Mouse (Mus musculus): ENCODE data around the gene Pex5l. TPM values are rescaled to one million over a fixed set of nuclear protein-coding genes. Genes with fewer than 3 reads are reported as not detected.

Pex5l gene
- polyA plus RNA-seq, 1 experiment from 2014 or later, result 0.41 TPM

GRCm38 (mm10) chr3:32985141-32985540, 157.9 kb downstream of the Pex5l start:
- no peak for ATAC-seq (ENCODE audit: insufficient read depth, low FRiP score)
- no peaks in the 10 kb centered on the region for H3K9me3 ChIP-seq (replicated peaks; ENCODE audit: control insufficient read depth, low read length)
- no peak overlapping the region for H3K9ac ChIP-seq (ENCODE audit: low read length)
- H3K4me2 ChIP-seq (ENCODE audit: low read depth, low read length), result no peak overlapping the region
- H3K4me1 ChIP-seq (ENCODE audit: control insufficient read depth, insufficient read depth, low read length), result no peaks in the 10 kb centered on the region
- no peaks in the 10 kb centered on the region for H3K36me3 ChIP-seq (ENCODE audit: control insufficient read depth, insufficient read depth, low read length)
- H3K27me3 ChIP-seq (ENCODE audit: control insufficient read depth, insufficient read depth, low read length), result no peaks in the 10 kb centered on the region
- no peak overlapping the region for H3K27ac ChIP-seq (ENCODE audit: low read length)
- WGBS, result 50% methylated on average over 3 of the region's 3 CpGs
- H3K4me3 ChIP-seq (replicated peaks; ENCODE audit: low read length), result no peak overlapping the region

DNA sequence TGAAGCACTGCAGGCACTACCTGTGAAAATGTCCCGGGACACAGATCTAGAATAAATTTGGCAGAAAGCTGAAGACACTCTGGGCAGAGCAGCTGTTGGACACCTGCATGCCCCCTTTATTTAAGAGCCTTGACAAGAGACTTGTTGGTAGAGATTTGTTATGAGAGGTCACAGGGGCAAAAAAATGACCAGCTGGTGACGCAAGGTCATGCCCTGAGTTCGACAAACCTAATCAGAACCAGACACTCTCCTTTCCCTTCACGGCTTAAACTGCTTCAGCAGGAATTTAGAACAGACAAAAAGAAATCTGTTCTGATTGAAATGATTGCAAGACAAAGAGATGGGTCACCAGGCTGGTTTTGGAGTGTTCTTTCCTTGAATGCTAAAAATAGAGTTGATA, 163.1 kb downstream of the Pex5l start:
- H3K4me2 ChIP-seq (ENCODE audit: low read depth, low read length), result no peak overlapping the region
- no peaks in the 10 kb centered on the region for H3K36me3 ChIP-seq (ENCODE audit: control insufficient read depth, insufficient read depth, low read length)
- no peaks in the 10 kb centered on the region for H3K27me3 ChIP-seq (ENCODE audit: control insufficient read depth, insufficient read depth, low read length)
- 57% methylated on average over 4 of the region's 4 CpGs for WGBS
- H3K9me3 ChIP-seq (replicated peaks; ENCODE audit: control insufficient read depth, low read length), result no peaks in the 10 kb centered on the region
- H3K9ac ChIP-seq (ENCODE audit: low read length), result no peak overlapping the region
- ATAC-seq (ENCODE audit: insufficient read depth, low FRiP score), result no peak
- H3K4me3 ChIP-seq (replicated peaks; ENCODE audit: low read length), result no peak overlapping the region
- no peaks in the 10 kb centered on the region for H3K4me1 ChIP-seq (ENCODE audit: control insufficient read depth, insufficient read depth, low read length)
- no peak overlapping the region for H3K27ac ChIP-seq (ENCODE audit: low read length)

GRCm38 (mm10) chr3:32979238-32979637, 163.8 kb downstream of the Pex5l start:
- no peak for ATAC-seq (ENCODE audit: insufficient read depth, low FRiP score)
- Histone ChIP-seq H3K27me3 (ENCODE audit: control insufficient read depth, insufficient read depth, low read length) (no peaks in the 10 kb centered on the region), H3K9me3 (replicated peaks; ENCODE audit: control insufficient read depth, low read length) (no peaks in the 10 kb centered on the region), H3K27ac (ENCODE audit: low read length) (no peak overlapping the region), H3K9ac (ENCODE audit: low read length) (no peak overlapping the region), H3K4me1 (ENCODE audit: control insufficient read depth, insufficient read depth, low read length) (no peaks in the 10 kb centered on the region), H3K36me3 (ENCODE audit: control insufficient read depth, insufficient read depth, low read length) (no peaks in the 10 kb centered on the region), H3K4me2 (ENCODE audit: low read depth, low read length) (no peak overlapping the region), H3K4me3 (replicated peaks; ENCODE audit: low read length) (no peak overlapping the region)
- 58% methylated on average over 6 of the region's 6 CpGs for WGBS

DNA sequence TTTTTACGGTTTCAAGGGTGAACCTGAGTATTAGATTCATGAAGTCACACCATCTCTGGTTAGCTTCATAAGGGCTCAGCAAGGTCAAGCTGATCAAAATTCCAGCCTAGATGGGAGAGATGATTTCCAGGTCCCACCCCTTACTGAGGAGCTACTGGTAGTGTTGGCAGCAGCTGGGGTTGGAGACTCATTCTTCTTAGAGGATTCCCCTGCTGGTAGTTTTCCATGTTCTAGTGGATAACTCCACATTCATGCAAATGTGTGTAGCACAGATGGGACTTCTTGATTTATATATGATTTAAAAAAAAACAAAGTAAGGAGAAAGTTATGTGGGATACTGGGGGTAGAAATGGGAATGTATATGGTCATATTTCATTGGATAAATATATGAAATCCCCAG, 172.8 kb downstream of the Pex5l start:
- no peaks in the 10 kb centered on the region for H3K27me3 ChIP-seq (ENCODE audit: control insufficient read depth, insufficient read depth, low read length)
- H3K36me3 ChIP-seq (ENCODE audit: control insufficient read depth, insufficient read depth, low read length), result no peaks in the 10 kb centered on the region
- ATAC-seq (ENCODE audit: insufficient read depth, low FRiP score), result no peak
- H3K4me1 ChIP-seq (ENCODE audit: control insufficient read depth, insufficient read depth, low read length), result no peaks in the 10 kb centered on the region
- no peak overlapping the region for H3K4me2 ChIP-seq (ENCODE audit: low read depth, low read length)
- H3K4me3 ChIP-seq (replicated peaks; ENCODE audit: low read length), result no peak overlapping the region
- no peak overlapping the region for H3K9ac ChIP-seq (ENCODE audit: low read length)
- no peak overlapping the region for H3K27ac ChIP-seq (ENCODE audit: low read length)
- no peaks in the 10 kb centered on the region for H3K9me3 ChIP-seq (replicated peaks; ENCODE audit: control insufficient read depth, low read length)
- 91% methylated on average over 1 of the region's 1 CpGs for WGBS

DNA sequence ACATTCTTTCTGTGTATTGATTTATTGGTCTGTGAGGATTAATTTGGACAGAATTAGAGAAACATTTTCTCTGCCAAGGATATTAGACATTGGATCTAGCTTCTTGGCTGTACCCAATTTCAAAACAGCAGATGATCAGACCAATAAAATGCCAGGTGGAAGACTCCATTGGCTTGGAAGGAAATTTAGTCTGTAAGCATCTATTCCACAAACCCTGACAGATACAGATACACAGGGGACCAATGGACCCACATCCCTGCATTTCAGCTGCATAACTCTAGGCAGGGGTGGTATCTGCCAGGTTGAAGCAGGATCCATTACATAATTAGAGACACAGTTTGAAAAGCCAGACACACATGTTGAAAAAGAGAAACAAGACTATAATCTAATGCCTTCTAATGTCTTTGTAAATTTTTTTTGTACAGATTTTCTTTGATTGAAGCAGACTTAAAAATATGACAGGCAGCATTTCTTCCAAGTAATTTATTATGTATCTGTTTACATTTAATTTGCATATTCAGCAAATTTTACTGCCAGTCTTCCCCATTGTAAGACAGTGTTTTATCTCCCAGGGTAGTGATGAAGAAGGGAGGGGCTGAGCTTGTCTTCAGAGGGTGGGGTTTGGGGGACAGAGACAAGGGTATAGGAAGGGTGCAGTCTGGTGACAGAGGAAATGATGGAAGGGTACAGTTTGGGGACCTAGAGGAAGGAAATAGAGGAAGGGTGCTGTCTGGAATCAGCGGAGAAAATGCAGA, 174.2 kb downstream of the Pex5l start:
- Histone ChIP-seq H3K9ac (ENCODE audit: low read length) (no peak overlapping the region), H3K4me3 (replicated peaks; ENCODE audit: low read length) (no peak overlapping the region), H3K27ac (ENCODE audit: low read length) (no peak overlapping the region), H3K4me1 (ENCODE audit: control insufficient read depth, insufficient read depth, low read length) (no peaks in the 10 kb centered on the region), H3K36me3 (ENCODE audit: control insufficient read depth, insufficient read depth, low read length) (no peaks in the 10 kb centered on the region), H3K27me3 (ENCODE audit: control insufficient read depth, insufficient read depth, low read length) (no peaks in the 10 kb centered on the region), H3K4me2 (ENCODE audit: low read depth, low read length) (no peak overlapping the region), H3K9me3 (replicated peaks; ENCODE audit: control insufficient read depth, low read length) (no peaks in the 10 kb centered on the region)
- WGBS, result 82% methylated on average over 1 of the region's 1 CpGs
- ATAC-seq (ENCODE audit: insufficient read depth, low FRiP score), result no peak

- Histone ChIP-seq H3K4me2 (ENCODE audit: low read depth, low read length) (no peak overlapping the region), H3K27ac (ENCODE audit: low read length) (no peak overlapping the region), H3K9me3 (replicated peaks; ENCODE audit: control insufficient read depth, low read length) (no peaks in the 10 kb centered on the region), H3K9ac (ENCODE audit: low read length) (no peak overlapping the region), H3K4me3 (replicated peaks; ENCODE audit: low read length) (no peak overlapping the region), H3K27me3 (ENCODE audit: control insufficient read depth, insufficient read depth, low read length) (no peaks in the 10 kb centered on the region), H3K36me3 (ENCODE audit: control insufficient read depth, insufficient read depth, low read length) (no peaks in the 10 kb centered on the region), H3K4me1 (ENCODE audit: control insufficient read depth, insufficient read depth, low read length) (no peaks in the 10 kb centered on the region)
- 0% methylated on average over 2 of the region's 2 CpGs for WGBS
- ATAC-seq (ENCODE audit: insufficient read depth, low FRiP score), result no peak
These were observed 177.5 kb downstream of the Pex5l start for GRCm38 (mm10) chr3:32965528-32965927.

- Histone ChIP-seq H3K9me3 (replicated peaks; ENCODE audit: control insufficient read depth, low read length) (no peaks in the 10 kb centered on the region), H3K4me1 (ENCODE audit: control insufficient read depth, insufficient read depth, low read length) (no peaks in the 10 kb centered on the region), H3K36me3 (ENCODE audit: control insufficient read depth, insufficient read depth, low read length) (no peaks in the 10 kb centered on the region), H3K27ac (ENCODE audit: low read length) (no peak overlapping the region), H3K4me3 (replicated peaks; ENCODE audit: low read length) (no peak overlapping the region), H3K9ac (ENCODE audit: low read length) (no peak overlapping the region), H3K4me2 (ENCODE audit: low read depth, low read length) (no peak overlapping the region), H3K27me3 (ENCODE audit: control insufficient read depth, insufficient read depth, low read length) (no peaks in the 10 kb centered on the region)
- 79% methylated on average over 3 of the region's 3 CpGs for WGBS
- ATAC-seq (ENCODE audit: insufficient read depth, low FRiP score), result no peak
These were observed 181.6 kb downstream of the Pex5l start for GRCm38 (mm10) chr3:32961494-32961893.

GRCm38 (mm10) chr3:32951382-32951781, 191.7 kb downstream of the Pex5l start:
- no peaks in the 10 kb centered on the region for H3K27me3 ChIP-seq (ENCODE audit: control insufficient read depth, insufficient read depth, low read length)
- H3K9ac ChIP-seq (ENCODE audit: low read length), result no peak overlapping the region
- no peaks in the 10 kb centered on the region for H3K4me1 ChIP-seq (ENCODE audit: control insufficient read depth, insufficient read depth, low read length)
- H3K4me2 ChIP-seq (ENCODE audit: low read depth, low read length), result no peak overlapping the region
- H3K36me3 ChIP-seq (ENCODE audit: control insufficient read depth, insufficient read depth, low read length), result no peaks in the 10 kb centered on the region
- no peak overlapping the region for H3K27ac ChIP-seq (ENCODE audit: low read length)
- WGBS, result 4% methylated on average over 1 of the region's 1 CpGs
- ATAC-seq (ENCODE audit: insufficient read depth, low FRiP score), result no peak
- H3K4me3 ChIP-seq (replicated peaks; ENCODE audit: low read length), result no peak overlapping the region
- H3K9me3 ChIP-seq (replicated peaks; ENCODE audit: control insufficient read depth, low read length), result no peaks in the 10 kb centered on the region

GRCm38 (mm10) chr3:32947486-32947885, 195.6 kb downstream of the Pex5l start:
- Histone ChIP-seq H3K4me3 (replicated peaks; ENCODE audit: low read length) (no peak overlapping the region), H3K27me3 (ENCODE audit: control insufficient read depth, insufficient read depth, low read length) (no peaks in the 10 kb centered on the region)
- 85% methylated on average over 5 of the region's 5 CpGs for WGBS

More at GRCm38 (mm10) chr3:32947486-32947885, 195.6 kb downstream of the Pex5l start:
- no peaks in the 10 kb centered on the region for H3K4me1 ChIP-seq (ENCODE audit: control insufficient read depth, insufficient read depth, low read length)
- H3K9ac ChIP-seq (ENCODE audit: low read length), result no peak overlapping the region
- no peak overlapping the region for H3K4me2 ChIP-seq (ENCODE audit: low read depth, low read length)
- H3K9me3 ChIP-seq (replicated peaks; ENCODE audit: control insufficient read depth, low read length), result no peaks in the 10 kb centered on the region
- H3K36me3 ChIP-seq (ENCODE audit: control insufficient read depth, insufficient read depth, low read length), result no peaks in the 10 kb centered on the region
- H3K27ac ChIP-seq (ENCODE audit: low read length), result no peak overlapping the region
- ATAC-seq (ENCODE audit: insufficient read depth, low FRiP score), result no peak

All from stomach, embryonic 16.5 days (tissue).